Mouse (Mus musculus): ENCODE results near the gene Rab11fip4. TPM values are rescaled to one million over a fixed set of nuclear protein-coding genes. Genes with fewer than 3 reads are reported as not detected.

The Rab11fip4 gene
- total and polyA plus RNA-seq, 3 experiments = 13.2 to 41.6 (median 26.6) TPM

GRCm38 (mm10) chr11:79681182-79681581, 90.2 kb downstream of the Rab11fip4 start:
- Histone ChIP-seq H3K4me3 (replicated peaks in 1 of 3; ENCODE audit: low read depth in 2 of 3, low read length in 2 of 3, poor library complexity in 1 of 3) (peak overlapping the region; percentile 38 to 54 (median 53)), H3K4me1 (ENCODE audit: control insufficient read depth in 1 of 2, insufficient read depth in 2 of 2) (peaks cover 59 to 96% of the 10 kb centered on the region in 2 experiments), H3K79me2 (replicated peaks; ENCODE audit: control insufficient read depth, extremely low read depth, insufficient read depth, poor library complexity, severe bottlenecking) (peaks cover 15% of the 10 kb centered on the region; the same call in 1 of the 2 replicates), H3K4me2 (ENCODE audit: insufficient read depth, low read depth, poor library complexity, severe bottlenecking) (peak overlapping the region; percentile 84), H3K36me3 (replicated peaks in 1 of 2; ENCODE audit: control insufficient read depth in 1 of 2, insufficient read depth in 1 of 2, low read length in 1 of 2) (peaks cover 21 to 31% of the 10 kb centered on the region in 2 experiments), H3K27me3 (replicated peaks) (no peaks in the 10 kb centered on the region), H3K9me3 (replicated peaks; ENCODE audit: low read length) (no peaks in the 10 kb centered on the region), H3K27ac (ENCODE audit: insufficient read depth, low read depth) (peak overlapping the region; percentile 83), H3K9ac (ENCODE audit: insufficient read depth, low read depth) (peak overlapping the region; percentile 67)
- in situ Hi-C loops (cut with MboI; ENCODE audit: low pct_ligation_motif_present, low pct_unique_long_range_greater_than_20kb, low sequenced_read_pairs) = loop anchor here (5.0 kb wide), 1 partner anchor 59 kb away; no protein-coding TSS in a partner anchor
- DNase-seq (ENCODE audit: extremely low read depth) = no peak
- TF ChIP-seq POLR2A (IDR thresholded peaks at IDR 0.05; ENCODE audit: low read depth, low read length) (no peak), MAFK (IDR thresholded peaks at IDR 0.05; ENCODE audit: insufficient replicate concordance, low read length) (no peak), BHLHE40 (IDR thresholded peaks at IDR 0.05; ENCODE audit: low read depth, low read length) (0 out of 2 replicates have a peak, but pooled peaks have one; percentile 10), IRF4 (IDR thresholded peaks at IDR 0.05; ENCODE audit: low read depth, low read length) (no peak), TCF12 (IDR thresholded peaks at IDR 0.05; ENCODE audit: low read depth, low read length) (no peak), MXI1 (IDR thresholded peaks at IDR 0.05; ENCODE audit: low read depth, low read length) (peak; percentile 52), MYC (IDR thresholded peaks at IDR 0.05; ENCODE audit: low read depth, low read length) (peak; percentile 87), CHD1 (IDR thresholded peaks at IDR 0.05; ENCODE audit: low read depth, low read length) (no peak), CHD2 (IDR thresholded peaks at IDR 0.05; ENCODE audit: low read length) (no peak), MAX (IDR thresholded peaks at IDR 0.05; ENCODE audit: low read length) (peak; percentile 82), HCFC1 (IDR thresholded peaks at IDR 0.05; ENCODE audit: low read depth, low read length) (no peak), USF2 (conservative IDR thresholded peaks at IDR 0.05; ENCODE audit: low read depth, low read length) (no peak), MEF2A (IDR thresholded peaks at IDR 0.05; ENCODE audit: borderline replicate concordance, low read depth, low read length) (no peak), KAT2A (IDR thresholded peaks at IDR 0.05; ENCODE audit: insufficient replicate concordance, low read length) (no peak), JUN (IDR thresholded peaks at IDR 0.05; ENCODE audit: insufficient read depth, low read depth, low read length) (no peak), TBP (conservative IDR thresholded peaks at IDR 0.05; ENCODE audit: low read depth, low read length) (no peak), ZNF384 (IDR thresholded peaks at IDR 0.05; ENCODE audit: low read depth, low read length) (no peak), CTCF (conservative IDR thresholded peaks at IDR 0.05 in 1 of 2, IDR thresholded peaks at IDR 0.05 in 1 of 2; ENCODE audit: low read depth in 2 of 2, low read length in 2 of 2) (no peak), RCOR1 (conservative IDR thresholded peaks at IDR 0.05; ENCODE audit: low read depth, low read length) (no peak), UBTF (IDR thresholded peaks at IDR 0.05; ENCODE audit: low read depth, low read length) (no peak; the same call in 1 of the 2 replicates), JUND (conservative IDR thresholded peaks at IDR 0.05; ENCODE audit: low read depth, low read length) (no peak), E2F4 (IDR thresholded peaks at IDR 0.05; ENCODE audit: insufficient replicate concordance, low read depth, low read length) (no peak), ETS1 (conservative IDR thresholded peaks at IDR 0.05; ENCODE audit: low read depth, low read length) (no peak), USF1 (IDR thresholded peaks at IDR 0.05; ENCODE audit: low read depth, low read length) (no peak), SIN3A (IDR thresholded peaks at IDR 0.05; ENCODE audit: low read length) (no peak; the same call in 1 of the 2 replicates)
- dilution Hi-C loops (cut with MboI; ENCODE audit: extremely low pct_ligation_motif_present, extremely low pct_unique_long_range_greater_than_20kb, low sequenced_read_pairs) = no loop called here

All from CH12.LX (cell line).